Mouse (Mus musculus): ENCODE measurements at regions not wholly inside any gene's neighbourhood (a gene's known extent, or its start where the extent isn't known, plus 50 kb on each side); places are given as distances from the start of the nearest gene placed in this dataset.

DNA sequence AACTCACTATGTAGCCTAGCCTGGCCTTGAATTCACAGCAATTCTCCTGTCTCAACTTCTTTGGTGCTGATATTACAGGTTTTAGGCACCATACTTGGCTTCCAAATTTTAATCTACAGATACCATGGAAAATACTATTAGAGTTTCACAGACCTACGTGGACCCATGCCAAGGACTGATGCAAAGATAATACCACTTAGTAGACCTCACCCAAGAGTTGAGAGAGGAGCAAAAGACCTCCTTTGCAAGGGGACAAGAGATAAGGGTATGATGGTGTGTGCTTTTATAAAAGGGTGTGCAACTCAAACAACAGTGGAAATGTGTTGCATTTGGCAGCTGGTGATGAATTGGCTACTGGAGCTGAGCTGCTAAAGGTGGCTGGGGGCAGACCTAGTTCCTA is 358.6 kb upstream of the Diaph2 start:
- DNase-seq = no peak

DNA sequence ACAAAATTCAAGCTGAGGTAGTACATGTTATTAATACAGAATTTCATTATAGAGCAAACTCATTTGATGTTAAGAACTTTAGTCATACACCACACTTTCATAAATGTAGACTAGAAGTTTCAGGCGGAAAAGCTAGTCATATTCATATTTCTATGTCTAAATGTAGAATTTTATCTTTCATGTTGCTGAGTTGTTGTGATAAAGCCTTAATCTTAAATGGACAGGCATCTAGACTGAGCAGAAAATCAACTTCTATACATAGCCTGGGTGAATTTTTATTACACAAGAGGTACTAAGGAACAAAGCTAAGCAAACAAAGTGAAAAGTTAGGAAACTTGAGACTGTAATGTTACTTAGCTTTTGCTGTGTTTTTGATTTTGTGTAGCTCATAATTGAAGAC is 341.8 kb upstream of the Diaph2 start:
- DNase-seq = no peak

DNA sequence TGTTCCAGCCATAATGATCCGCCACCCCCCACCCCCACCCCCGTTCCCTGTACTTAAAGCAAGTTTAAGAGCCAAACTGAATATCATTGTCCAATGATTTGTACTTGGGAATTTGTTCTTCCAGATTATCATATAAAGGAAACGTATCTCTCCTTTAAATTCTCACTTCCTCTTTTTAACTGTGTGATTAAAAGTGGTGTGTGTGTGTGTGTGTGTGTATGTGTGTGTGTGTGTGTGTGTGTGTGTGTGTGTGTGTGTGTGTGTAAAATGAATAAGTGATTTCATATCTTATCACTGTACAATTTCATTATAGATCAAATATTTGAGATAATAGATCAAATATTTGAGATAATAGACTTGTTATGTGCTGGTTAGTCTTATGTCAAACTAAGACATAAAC is 339.5 kb upstream of the Diaph2 start:
- DNase-seq = no peak

DNA sequence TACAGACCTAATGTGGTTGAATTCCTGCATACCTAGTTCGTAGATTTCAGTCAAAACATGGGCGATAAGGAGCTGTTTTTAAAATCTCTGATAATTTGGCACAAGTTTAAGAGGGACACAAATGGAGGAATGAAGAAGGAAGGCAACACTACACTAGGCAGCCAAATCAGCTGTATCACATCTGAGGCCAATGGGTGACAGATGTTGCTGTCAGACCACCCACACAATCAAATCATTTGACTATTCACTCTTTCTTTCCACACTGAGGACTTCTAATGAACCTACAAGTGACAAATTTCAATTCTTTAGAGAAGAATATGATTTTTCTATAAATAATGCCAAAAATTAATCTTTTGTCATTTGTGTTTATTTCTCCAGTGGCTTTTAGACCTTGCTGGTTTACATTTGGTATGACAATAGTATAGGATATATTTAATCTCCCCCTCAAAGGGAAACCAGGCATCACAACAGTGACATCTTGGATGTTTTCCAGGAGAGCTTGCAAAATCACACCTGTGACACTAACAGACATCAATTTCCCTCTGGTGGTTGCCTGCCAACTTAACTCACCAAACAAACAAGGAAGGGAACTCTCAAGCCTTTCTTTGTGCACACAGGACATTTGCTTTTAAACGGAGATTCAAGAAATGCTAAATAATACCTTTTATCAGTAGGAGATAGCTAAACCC is 336.5 kb upstream of the Diaph2 start:
- peak; percentile 14 for DNase-seq

DNA sequence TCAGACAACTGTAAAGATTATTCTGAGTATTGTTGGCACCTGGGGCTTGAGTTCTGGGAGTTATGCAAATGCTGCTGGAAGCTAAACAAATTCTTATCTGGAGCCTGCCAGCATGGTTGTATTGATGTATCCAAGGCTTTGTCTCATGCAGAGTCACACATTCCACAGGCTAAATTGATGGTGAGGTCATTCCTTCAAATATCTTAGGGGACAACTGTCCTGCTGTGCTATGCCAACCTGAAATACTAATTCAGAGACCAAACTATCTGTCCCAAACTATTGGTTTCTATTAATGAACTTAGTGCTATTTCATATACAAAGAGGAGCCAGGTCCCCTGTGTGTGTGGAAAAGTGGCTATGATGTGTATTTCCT is 335.9 kb upstream of the Diaph2 start:
- DNase-seq = peak; percentile 1

DNA sequence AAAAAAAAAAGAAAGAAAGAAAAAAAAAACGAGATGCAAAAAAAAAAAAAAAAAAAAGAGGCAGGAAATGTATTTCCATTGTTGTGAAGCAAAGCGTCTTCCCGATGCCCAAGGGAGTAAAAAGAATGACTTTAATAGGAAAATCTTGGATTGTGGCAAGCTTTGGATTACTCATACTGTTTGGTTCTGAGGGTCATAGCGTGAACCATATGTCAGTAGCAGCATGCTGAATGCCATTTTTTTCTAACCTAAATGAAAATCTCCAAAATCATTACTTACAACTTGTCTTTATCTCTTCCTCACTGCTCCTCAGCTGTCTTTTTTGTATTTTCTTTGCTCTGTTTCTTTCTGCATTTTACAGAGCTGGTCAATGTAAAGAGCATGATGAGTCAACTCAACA is 334.2 kb upstream of the Diaph2 start:
- DNase-seq = no peak

DNA sequence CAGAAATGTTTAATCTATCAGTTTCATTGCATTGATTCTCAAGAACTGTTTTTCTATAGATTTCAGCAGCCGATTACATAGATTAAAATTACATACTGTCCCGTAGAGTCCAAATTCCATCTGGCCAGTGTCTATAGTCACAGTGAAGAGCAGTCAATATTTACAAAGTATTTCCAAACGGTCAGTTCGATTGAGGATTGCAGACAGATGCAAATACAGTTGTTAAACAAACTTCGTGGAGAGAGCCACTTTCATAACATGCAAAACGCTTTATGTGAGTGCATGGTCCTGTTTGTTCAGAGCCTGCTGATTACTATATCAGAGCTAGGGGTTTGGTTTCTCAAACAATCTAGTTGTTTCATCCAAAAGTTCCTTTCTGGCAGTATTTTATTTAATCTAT is 301.0 kb upstream of the Diaph2 start:
- no peak for DNase-seq

DNA sequence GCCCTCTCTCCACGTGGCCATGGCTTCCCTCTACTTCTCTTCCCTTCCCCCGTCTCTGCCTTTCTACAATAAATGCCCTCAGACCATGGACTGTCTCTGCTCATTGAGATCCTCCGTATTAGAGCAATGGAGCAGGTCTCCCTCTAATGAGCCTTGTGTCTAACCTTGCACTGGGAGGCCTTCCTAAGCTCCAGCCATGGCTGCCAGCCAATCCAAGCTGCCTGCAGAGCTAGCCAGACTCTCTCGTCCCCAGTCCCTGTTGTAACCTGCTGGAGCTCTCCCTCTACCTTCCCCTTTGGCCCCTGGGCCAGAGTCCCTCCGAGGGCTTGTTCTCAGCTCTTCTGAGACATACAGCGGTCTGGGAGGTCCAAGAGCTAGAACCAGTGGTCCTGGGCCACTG is 273.3 kb upstream of the Diaph2 start:
- no peak for DNase-seq

DNA sequence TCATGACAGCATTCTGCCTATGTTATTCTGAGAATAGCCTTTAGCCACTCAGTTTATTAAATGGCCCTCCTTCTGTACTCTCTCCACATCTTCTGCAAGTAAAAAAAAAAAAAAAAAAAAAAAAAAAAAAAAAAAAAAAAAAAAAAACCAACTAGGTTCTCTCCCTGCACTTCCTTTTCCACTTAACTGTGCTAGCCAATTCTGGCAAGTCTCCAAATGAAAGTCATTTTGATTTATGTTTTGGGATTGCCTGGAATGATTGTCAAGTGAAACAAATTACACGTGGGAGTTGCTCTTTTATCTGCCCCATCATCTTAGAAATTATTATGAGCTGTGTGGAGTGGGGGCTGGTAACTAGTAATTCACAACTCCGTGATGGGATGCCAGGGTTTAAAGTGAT is 255.0 kb upstream of the Diaph2 start:
- DNase-seq = peak; percentile 1
